Mouse (Mus musculus) liver, embryonic 12.5 days (tissue): ENCODE data around the gene Tbce. TPM values are rescaled to one million over a fixed set of nuclear protein-coding genes. Genes with fewer than 3 reads are reported as not detected.

Experiments
- ATAC-seq: fragments of 200-750 bp; cut with Nextera tagmentation; 2 replicates; pipeline ENCODE4 v1.8.0; 2017; ENCODE audit warnings: moderate number of reproducible peaks, mild to moderate bottlenecking, moderate library complexity
- H3K27ac ChIP-seq: fragments of 300-500 bp; sonication (generic); 2 replicates; pipeline ENCODE4 v1.5.1; 2016; ENCODE audit warnings: mild to moderate bottlenecking
- H3K27me3 ChIP-seq: fragments of 300-500 bp; sonication (generic); replicated peaks from 2 replicates; pipeline ENCODE4 v1.6.1; 2016; ENCODE audit warnings: mild to moderate bottlenecking, moderate library complexity
- H3K36me3 ChIP-seq: fragments of 300-500 bp; sonication (generic); 2 replicates; pipeline ENCODE4 v1.6.1; 2016; ENCODE audit warnings: mild to moderate bottlenecking, moderate library complexity
- H3K4me1 ChIP-seq: fragments of 300-500 bp; sonication (generic); 2 replicates; pipeline ENCODE4 v1.6.1; 2016
- H3K4me2 ChIP-seq: fragments of 300-500 bp; sonication (generic); 2 replicates; pipeline ENCODE4 v1.6.1; 2016; ENCODE audit warnings: mild to moderate bottlenecking, moderate library complexity
- H3K4me3 ChIP-seq: fragments of 300-500 bp; sonication (generic); 2 replicates; pipeline ENCODE4 v1.5.1; 2016; ENCODE audit warnings: mild to moderate bottlenecking, moderate library complexity
- H3K9ac ChIP-seq: fragments of 300-500 bp; sonication (generic); 2 replicates; pipeline ENCODE4 v1.6.1; 2016; ENCODE audit warnings: mild to moderate bottlenecking, moderate library complexity
- H3K9me3 ChIP-seq: fragments of 300-500 bp; sonication (generic); replicated peaks from 2 replicates; pipeline ENCODE4 v1.6.1; 2016; ENCODE audit warnings: mild to moderate bottlenecking, moderate library complexity
- WGBS: fragments of 180-500 bp; shearing (Covaris S2); methylation state at CpG from one replicate; pipeline ENCODE4 v1.1.7; 2016; ENCODE audit not compliant: insufficient replicate concordance; 5-methylcytosine and 5-hydroxymethylcytosine counted together
- polyA plus RNA-seq: library from polyadenylated mRNA; unstranded; fragments of >200 nt; fragmentation: Nextera tagmentation; extraction: Ambion mirVana; gene quantifications from 2 replicates; pipeline ENCODE4 v1.2.1, GENCODE M21; 2016

Tbce gene
- 35.4 and 38.7 TPM in 2 replicates for polyA plus RNA-seq

- Histone ChIP-seq H3K9me3 (no peaks in the 10 kb centered on the region), H3K27me3 (no peaks in the 10 kb centered on the region), H3K4me1 (peaks cover 48% of the 10 kb centered on the region), H3K4me2 (peak within 1 kb of the TSS; percentile 93), H3K27ac (peak within 1 kb of the TSS; percentile 96), H3K9ac (peak within 1 kb of the TSS; percentile 88), H3K4me3 (peak within 1 kb of the TSS; percentile 82), H3K36me3 (peaks cover 9% of the 10 kb centered on the region)
- WGBS: under 1% methylated on average over 35 of the region's 35 CpGs
- ATAC-seq: peak; percentile 94
These were observed at the start of gene Tbce for GRCm38 (mm10) chr13:14039292-14039965. TSS of gene Tbce (minus strand) at chr13:14039638.

DNA sequence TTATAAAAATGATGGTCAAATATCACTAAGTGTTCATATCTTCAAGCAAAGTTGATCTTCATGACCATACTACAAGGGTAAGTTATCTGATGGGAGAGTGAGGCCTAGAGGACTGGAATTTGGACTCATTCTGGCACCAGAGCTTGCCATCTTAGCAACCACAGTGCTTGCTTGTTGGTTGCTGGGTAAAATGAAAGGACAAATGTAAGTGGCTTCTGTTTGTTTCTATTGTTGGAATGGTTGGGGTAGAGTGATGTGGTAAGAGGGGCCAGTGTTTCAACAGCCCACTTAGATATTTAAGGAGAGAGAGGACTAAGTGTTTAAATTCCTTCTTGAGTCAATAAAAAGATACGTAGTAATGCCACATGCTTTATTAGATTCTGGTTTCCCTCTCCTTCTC, 49.2 kb upstream of the Tbce start:
- no peak overlapping the region for H3K27ac ChIP-seq
- no peak for ATAC-seq
- WGBS: 85% methylated on average over 1 of the region's 1 CpGs

GRCm38 (mm10) chr13:14075326-14075725, 35.9 kb upstream of the Tbce start:
- Histone ChIP-seq H3K4me2 (no peak overlapping the region), H3K27me3 (no peaks in the 10 kb centered on the region), H3K9ac (no peak overlapping the region), H3K4me3 (no peak overlapping the region), H3K36me3 (no peaks in the 10 kb centered on the region), H3K9me3 (no peaks in the 10 kb centered on the region), H3K4me1 (peaks cover 37% of the 10 kb centered on the region), H3K27ac (no peak overlapping the region)
- 74% methylated on average over 1 of the region's 1 CpGs for WGBS
- ATAC-seq: no peak

More for the DNA sequence above, 49.2 kb upstream of the Tbce start:
- Histone ChIP-seq H3K4me2 (no peak overlapping the region), H3K9me3 (no peaks in the 10 kb centered on the region), H3K9ac (no peak overlapping the region), H3K27me3 (no peaks in the 10 kb centered on the region), H3K36me3 (no peaks in the 10 kb centered on the region), H3K4me3 (no peak overlapping the region), H3K4me1 (peaks cover 13% of the 10 kb centered on the region)

DNA sequence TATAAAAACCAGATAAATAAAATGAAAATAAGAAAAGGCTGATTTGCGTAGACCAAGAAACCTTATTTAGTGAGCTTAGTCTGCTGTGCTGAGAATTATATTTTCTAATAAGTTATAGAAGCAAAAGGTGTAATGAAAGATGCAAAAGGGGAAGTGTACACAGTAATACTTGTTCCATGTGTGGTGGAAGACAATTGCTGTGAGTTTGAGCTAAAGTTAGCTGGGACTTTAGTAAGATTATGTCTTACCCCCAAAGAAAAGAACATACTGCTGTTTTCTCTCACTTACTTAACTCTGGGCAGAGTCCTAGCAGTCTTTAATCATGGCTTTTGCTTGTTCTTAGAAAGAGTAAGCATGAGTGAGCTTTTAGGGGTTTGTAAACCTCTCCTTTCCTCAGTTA, 34.9 kb upstream of the Tbce start:
- ATAC-seq: no peak
- H3K4me1 ChIP-seq: peaks cover 35% of the 10 kb centered on the region
- WGBS: 100% methylated on average over 1 of the region's 1 CpGs
- H3K36me3 ChIP-seq: peaks cover under 1% of the 10 kb centered on the region; the same call in 1 of the 2 replicates
- H3K9me3 ChIP-seq: no peaks in the 10 kb centered on the region
- H3K27me3 ChIP-seq: no peaks in the 10 kb centered on the region
- no peak overlapping the region for H3K4me3 ChIP-seq
- H3K4me2 ChIP-seq: no peak overlapping the region
- no peak overlapping the region for H3K9ac ChIP-seq
- H3K27ac ChIP-seq: peak overlapping the region; percentile 15; the same call in 1 of the 2 replicates

DNA sequence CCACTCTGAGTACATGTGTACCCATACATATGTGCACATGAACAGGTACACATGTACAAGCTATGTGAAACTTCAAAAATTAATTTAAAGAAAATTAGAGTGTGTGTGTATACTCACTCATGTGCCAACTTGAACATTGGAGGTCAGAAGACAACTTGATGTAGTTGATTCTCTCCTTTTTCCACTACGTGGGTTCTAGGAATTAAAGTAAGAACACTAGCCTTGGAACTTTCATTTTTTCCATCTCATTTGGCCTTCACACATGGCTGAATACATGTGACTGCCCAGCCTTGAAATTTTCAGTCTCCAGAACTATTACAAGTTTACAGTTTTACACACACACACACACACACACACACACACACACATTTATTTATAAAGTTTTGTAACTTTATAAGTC, 29.9 kb upstream of the Tbce start:
- Histone ChIP-seq H3K4me2 (no peak overlapping the region), H3K4me1 (peaks cover 32% of the 10 kb centered on the region), H3K27me3 (no peaks in the 10 kb centered on the region), H3K36me3 (peaks cover 24% of the 10 kb centered on the region; the same call in 1 of the 2 replicates), H3K27ac (no peak overlapping the region), H3K9me3 (no peaks in the 10 kb centered on the region), H3K9ac (no peak overlapping the region), H3K4me3 (no peak overlapping the region)
- 76% methylated on average over 1 of the region's 1 CpGs for WGBS
- ATAC-seq: no peak

GRCm38 (mm10) chr13:14068035-14068434, 28.6 kb upstream of the Tbce start:
- ATAC-seq: no peak

DNA sequence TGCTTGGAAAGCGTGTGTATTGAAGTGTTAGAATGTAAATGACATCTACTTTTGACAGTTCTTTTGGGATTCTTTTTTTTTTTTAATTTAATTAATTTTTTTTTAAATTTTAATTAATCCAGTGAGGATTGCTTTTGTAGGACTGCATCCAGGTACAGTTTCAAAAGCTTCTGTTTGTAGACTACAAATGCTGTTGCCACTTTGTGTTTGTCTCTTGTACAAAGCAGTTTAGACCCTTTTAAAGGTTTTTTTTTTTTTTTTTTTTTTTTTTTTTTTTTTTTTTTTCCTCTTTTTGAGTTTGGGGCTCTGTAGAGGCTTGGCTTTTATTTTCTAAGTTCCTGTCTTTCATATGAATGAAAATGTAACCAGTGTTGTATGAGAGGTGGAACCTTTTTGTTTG, 26.3 kb upstream of the Tbce start:
- Histone ChIP-seq H3K4me2 (peak overlapping the region; percentile 28), H3K4me3 (no peak overlapping the region), H3K27me3 (no peaks in the 10 kb centered on the region), H3K9ac (no peak overlapping the region), H3K36me3 (peaks cover 24% of the 10 kb centered on the region; the same call in 1 of the 2 replicates), H3K27ac (no peak overlapping the region), H3K4me1 (peaks cover 33% of the 10 kb centered on the region), H3K9me3 (no peaks in the 10 kb centered on the region)
- WGBS: 76% methylated on average over 1 of the region's 1 CpGs
- ATAC-seq: no peak

More at GRCm38 (mm10) chr13:14068035-14068434, 28.6 kb upstream of the Tbce start:
- H3K4me1 ChIP-seq: peaks cover 31% of the 10 kb centered on the region
- H3K27me3 ChIP-seq: no peaks in the 10 kb centered on the region
- peaks cover 24% of the 10 kb centered on the region; the same call in 1 of the 2 replicates for H3K36me3 ChIP-seq
- no peak overlapping the region for H3K27ac ChIP-seq
- H3K4me2 ChIP-seq: no peak overlapping the region
- H3K4me3 ChIP-seq: no peak overlapping the region
- H3K9ac ChIP-seq: no peak overlapping the region
- no peaks in the 10 kb centered on the region for H3K9me3 ChIP-seq

DNA sequence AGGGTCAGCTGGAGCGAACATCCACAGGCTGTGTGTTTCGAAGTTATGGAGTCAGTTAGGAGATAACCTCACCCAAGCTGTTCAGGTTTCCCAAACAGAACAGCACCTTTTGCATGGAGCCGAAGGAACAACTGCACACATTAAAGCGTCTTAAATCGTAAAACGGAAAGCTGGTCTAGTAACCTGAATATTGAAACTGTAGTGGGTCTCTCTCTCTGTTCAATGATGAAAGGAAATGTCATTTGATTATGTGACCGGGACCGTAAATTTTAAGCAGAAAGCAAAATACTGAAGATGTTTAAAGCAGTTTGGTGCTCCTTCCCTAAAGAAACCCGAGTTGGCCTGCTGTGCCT, 25.6 kb upstream of the Tbce start:
- WGBS: 20% methylated on average over 9 of the region's 9 CpGs
- Histone ChIP-seq H3K9ac (peak overlapping the region; percentile 99), H3K9me3 (no peaks in the 10 kb centered on the region), H3K4me1 (peaks cover 34% of the 10 kb centered on the region), H3K36me3 (peaks cover 24% of the 10 kb centered on the region; the same call in 1 of the 2 replicates), H3K4me2 (peak overlapping the region; percentile 83), H3K4me3 (peak overlapping the region; percentile 100), H3K27ac (peak overlapping the region; percentile 97), H3K27me3 (no peaks in the 10 kb centered on the region)
- ATAC-seq: no peak

- peak overlapping the region; percentile 99 for H3K9ac ChIP-seq
- H3K4me3 ChIP-seq: peak overlapping the region; percentile 100
- WGBS: under 1% methylated on average over 65 of the region's 65 CpGs
- H3K27me3 ChIP-seq: no peaks in the 10 kb centered on the region
- H3K27ac ChIP-seq: peak overlapping the region; percentile 97
- ATAC-seq: no peak
- H3K4me1 ChIP-seq: peaks cover 34% of the 10 kb centered on the region
- H3K4me2 ChIP-seq: peak overlapping the region; percentile 83
- H3K36me3 ChIP-seq: peaks cover 24% of the 10 kb centered on the region; the same call in 1 of the 2 replicates
- H3K9me3 ChIP-seq: no peaks in the 10 kb centered on the region
These were observed 25.0 kb upstream of the Tbce start for GRCm38 (mm10) chr13:14064341-14065027.

- Histone ChIP-seq H3K36me3 (peaks cover 24% of the 10 kb centered on the region; the same call in 1 of the 2 replicates), H3K9ac (peak overlapping the region; percentile 99), H3K4me3 (peak overlapping the region; percentile 100), H3K27me3 (no peaks in the 10 kb centered on the region), H3K27ac (peak overlapping the region; percentile 97), H3K9me3 (no peaks in the 10 kb centered on the region), H3K4me1 (peaks cover 34% of the 10 kb centered on the region), H3K4me2 (peak overlapping the region; percentile 83)
- 0% methylated on average over 22 of the region's 31 CpGs for WGBS
- peak; percentile 33 for ATAC-seq
These were observed 24.5 kb upstream of the Tbce start for GRCm38 (mm10) chr13:14063942-14064271.

DNA sequence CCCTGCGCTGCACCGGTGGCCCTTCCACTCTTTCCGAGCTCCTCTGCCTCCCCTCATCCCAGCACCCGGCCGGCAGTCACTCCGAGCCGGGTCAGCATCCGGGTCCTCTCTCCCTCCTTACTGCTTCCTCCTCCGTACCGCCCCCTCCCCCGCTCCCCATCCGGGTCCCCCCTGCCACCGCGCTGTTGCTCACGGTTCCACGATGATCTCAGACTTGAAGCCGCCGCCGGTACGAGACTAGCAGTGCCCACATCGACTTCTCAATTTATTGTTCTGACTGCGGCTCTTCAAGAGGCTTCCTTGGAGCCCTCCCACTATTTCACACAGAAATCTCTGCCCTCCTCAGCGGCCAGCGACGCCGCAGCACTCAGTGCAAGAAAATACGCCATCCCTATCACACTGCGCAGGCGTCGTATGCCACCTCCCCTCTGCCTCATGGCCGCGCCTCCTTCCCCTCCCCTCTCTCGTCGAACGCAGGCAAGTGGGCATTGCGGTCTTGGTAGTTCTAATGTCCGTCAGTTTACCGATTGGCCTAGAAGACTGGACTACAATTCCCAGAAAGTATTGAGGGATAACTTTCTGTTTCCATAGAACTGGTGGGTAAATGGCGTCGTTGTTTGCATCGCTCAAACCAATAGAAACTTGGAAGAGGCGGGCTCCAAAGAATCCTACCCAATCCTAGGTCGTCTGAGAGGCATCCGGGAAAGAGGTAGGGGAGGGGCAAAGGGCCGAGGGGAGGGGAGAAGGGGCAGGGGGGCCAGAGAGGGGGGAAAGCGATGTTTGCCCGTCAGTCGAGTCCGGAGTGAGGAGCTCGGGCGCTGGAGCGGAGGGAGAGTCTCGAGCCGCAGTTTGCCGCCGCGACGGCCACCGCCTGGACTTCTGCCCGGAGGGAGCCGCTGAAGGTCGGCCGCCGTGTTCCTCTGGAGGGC, 23.8 kb upstream of the Tbce start, which contains the start of the genes Arid4b and Ggps1:
Gene Arid4b (plus strand): TSS at position 220 of the 929 bp plus-strand sequence.
Gene Ggps1 (minus strand): TSS at position 476 of the 929 bp plus-strand sequence.
- H3K27ac ChIP-seq: peak within 1 kb of the TSS; percentile 97
- peak within 1 kb of the TSS; percentile 99 for H3K9ac ChIP-seq
- no peaks in the 10 kb centered on the region for H3K27me3 ChIP-seq
- H3K4me1 ChIP-seq: peaks cover 34% of the 10 kb centered on the region
- H3K4me2 ChIP-seq: peak within 1 kb of the TSS; percentile 84
- H3K36me3 ChIP-seq: peaks cover 18% of the 10 kb centered on the region; the same call in 1 of the 2 replicates
- peak within 1 kb of the TSS; percentile 100 for H3K4me3 ChIP-seq
- ATAC-seq: peak; percentile 95
- WGBS: under 1% methylated on average over 63 of the region's 64 CpGs
- no peaks in the 10 kb centered on the region for H3K9me3 ChIP-seq
